Mouse (Mus musculus): ENCODE results near the gene Sorbs1.

DNA sequence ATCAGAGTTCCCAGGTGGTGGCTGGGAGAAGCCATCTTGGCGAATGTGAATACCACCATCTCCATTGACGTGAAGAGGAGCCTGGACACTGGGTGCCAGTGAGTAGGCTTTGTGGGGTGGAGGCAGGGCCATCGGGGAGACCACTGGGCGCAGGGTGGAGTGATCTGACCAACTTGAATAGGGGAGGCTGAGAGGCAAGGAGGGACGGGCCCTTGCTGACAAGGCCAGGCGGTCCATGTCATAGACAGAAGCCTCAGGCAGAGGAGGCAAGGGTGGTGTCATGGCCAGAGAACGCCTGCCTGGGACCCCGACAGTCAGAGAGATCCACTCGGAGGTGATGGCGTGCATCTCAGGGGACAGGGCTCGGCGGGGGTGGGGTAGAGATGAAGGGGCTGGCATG, 203.7 kb downstream of the Sorbs1 start:
- TF ChIP-seq EP300 (IDR thresholded peaks at IDR 0.05; ENCODE audit: low read depth), result no peak
- no peak for TF ChIP-seq CTCF (IDR thresholded peaks at IDR 0.05; ENCODE audit: low read depth)

All from liver, embryonic 14.5 days (tissue).